Comparison of ENCODE assay signal across 10 mouse cellular contexts in genomic region chr3:96066741-96067140, GRCm38 (mm10).
"Had no signal": no experiment of that assay in that cellular context is flagged by ENCODE, and none has a peak within 500 bp of the region (broad histone marks: within the 10 kb centered on the region; RNA-seq: fewer than 3 reads in every experiment).

No protein-coding gene starts in this region.

- H3K36me3 ChIP-seq: lung, embryonic 15.5 days; midbrain, embryonic 13.5 days; midbrain, embryonic 15.5 days; neural tube, embryonic 12.5 days; stomach, embryonic 15.5 days had no signal

- H3K27ac ChIP-seq: lung, embryonic 15.5 days; macrophage; midbrain, embryonic 13.5 days; midbrain, embryonic 15.5 days; neural tube, embryonic 12.5 days; stomach, embryonic 15.5 days; stomach, postnatal 0 days had no signal

- ATAC-seq: midbrain, embryonic 13.5 days; midbrain, embryonic 15.5 days had no signal

- DNase-seq: lung, adult 2 months had no signal

- H3K4me1 ChIP-seq: lung, embryonic 15.5 days; midbrain, embryonic 13.5 days; midbrain, embryonic 15.5 days; neural tube, embryonic 12.5 days; stomach, embryonic 15.5 days had no signal

- H3K4me3 ChIP-seq: megakaryocyte, embryonic 14.5 days; midbrain, embryonic 13.5 days; midbrain, embryonic 15.5 days; neural tube, embryonic 12.5 days had no signal

- H3K4me2 ChIP-seq: midbrain, embryonic 11.5 days; midbrain, embryonic 13.5 days; neural tube, embryonic 12.5 days had no signal

- H3K9me3 ChIP-seq: lung, embryonic 15.5 days; megakaryocyte, embryonic 14.5 days; midbrain, embryonic 13.5 days; midbrain, embryonic 15.5 days; neural tube, embryonic 12.5 days; stomach, embryonic 15.5 days had no signal

- H3K27me3 ChIP-seq: lung, embryonic 15.5 days; megakaryocyte, embryonic 14.5 days; midbrain, embryonic 13.5 days; midbrain, embryonic 15.5 days; neural tube, embryonic 12.5 days; stomach, embryonic 15.5 days had no signal

- H3K9ac ChIP-seq: lung, embryonic 15.5 days; midbrain, embryonic 13.5 days; midbrain, embryonic 15.5 days; neural tube, embryonic 12.5 days; stomach, embryonic 15.5 days had no signal
